Mouse (Mus musculus) small intestine, adult 2 months (tissue): ENCODE measurements at regions not wholly inside any gene's neighbourhood (a gene's known extent, or its start where the extent isn't known, plus 50 kb on each side); places are given as distances from the start of the nearest gene placed in this dataset.

Source experiments
- H3K27ac ChIP-seq: fragments of 200-500 bp; 2 replicates; pipeline ENCODE4 v1.5.1; 2012; ENCODE audit warnings: low read depth, low read length, control low read depth, inconsistent platforms; ENCODE audit not compliant: insufficient read depth
- H3K27me3 ChIP-seq: fragments of 200-500 bp; 2 replicates; pipeline ENCODE4 v1.6.1; 2012; ENCODE audit warnings: mild to moderate bottlenecking, moderate library complexity, low read length, inconsistent platforms; ENCODE audit not compliant: control insufficient read depth, insufficient read depth
- H3K36me3 ChIP-seq: fragments of 200-500 bp; 2 replicates; pipeline ENCODE4 v1.6.1; 2012; ENCODE audit warnings: mild to moderate bottlenecking, low read length, control low read depth, inconsistent platforms; ENCODE audit not compliant: control insufficient read depth, insufficient read depth
- H3K4me1 ChIP-seq: fragments of 200-500 bp; 2 replicates; pipeline ENCODE4 v1.6.1; 2012; ENCODE audit warnings: low read length, inconsistent platforms, mixed read lengths; ENCODE audit not compliant: control insufficient read depth, insufficient read depth, insufficient read length
- H3K4me3 ChIP-seq: fragments of 200-500 bp; 2 replicates; pipeline ENCODE4 v1.5.1; 2012; ENCODE audit warnings: low read depth, mild to moderate bottlenecking, control low read depth, inconsistent platforms, low read length, moderate library complexity
- CTCF ChIP-seq: fragments of 200-500 bp; IDR thresholded peaks from 2 replicates; pipeline ENCODE4 v1.5.1; 2012; ENCODE audit warnings: low read depth, mild to moderate bottlenecking, control low read depth, inconsistent platforms, low read length, moderate library complexity, mixed read lengths; ENCODE audit not compliant: insufficient replicate concordance, insufficient read length; ENCODE audit errors: extremely low read depth
- POLR2A ChIP-seq: fragments of 200-500 bp; IDR thresholded peaks from 2 replicates; pipeline ENCODE4 v1.6.1; 2012; ENCODE audit warnings: low read depth, mild to moderate bottlenecking, control low read depth, inconsistent platforms, low read length, moderate library complexity
- WGBS: fragments of 180-500 bp; shearing (Covaris S2); methylation state at CpG from one replicate; pipeline ENCODE4 v1.1.7; 2018; 5-methylcytosine and 5-hydroxymethylcytosine counted together

DNA sequence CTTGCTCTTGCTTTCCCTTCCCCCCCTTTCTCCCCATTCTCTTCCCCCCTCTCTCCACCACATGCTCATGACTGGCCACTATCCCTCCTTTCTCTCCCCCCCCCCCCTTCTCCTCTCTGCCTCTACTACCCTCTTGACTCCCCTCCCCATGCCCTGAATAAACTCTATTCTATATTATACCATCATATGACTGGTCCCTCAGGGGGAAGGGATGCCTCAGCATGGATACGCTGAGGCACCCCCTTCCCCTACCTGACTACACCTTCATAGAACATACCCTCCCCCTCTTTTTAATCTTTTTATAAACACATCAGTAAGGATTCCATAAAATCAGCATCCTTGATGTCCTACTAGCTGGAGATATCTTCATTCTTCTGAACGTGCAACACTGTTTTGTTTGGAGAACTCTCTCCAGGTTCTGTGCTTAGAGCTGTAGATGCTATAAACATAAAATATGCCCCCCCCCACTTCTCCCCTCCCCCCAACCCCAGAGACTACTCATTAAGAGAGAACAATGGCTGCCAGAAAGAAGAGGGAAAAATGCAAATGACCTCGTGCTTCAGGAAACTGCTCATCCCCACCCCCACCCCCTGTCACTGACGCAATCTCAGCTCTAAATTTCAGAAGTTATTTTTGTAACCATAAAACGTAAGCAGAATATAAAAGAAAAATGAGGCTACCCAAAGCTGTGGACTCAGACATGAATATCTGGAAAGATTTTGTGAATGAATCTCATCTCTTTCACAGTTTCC is 102.3 kb downstream of the Pja2 start:
- Histone ChIP-seq H3K4me1 (no peaks in the 10 kb centered on the region), H3K36me3 (no peaks in the 10 kb centered on the region), H3K27me3 (no peaks in the 10 kb centered on the region; the same call in 1 of the 2 replicates), H3K4me3 (no peak overlapping the region), H3K27ac (no peak overlapping the region)
- TF ChIP-seq POLR2A (no peak), CTCF (no peak)
- WGBS: 59% methylated on average over 5 of the region's 5 CpGs

DNA sequence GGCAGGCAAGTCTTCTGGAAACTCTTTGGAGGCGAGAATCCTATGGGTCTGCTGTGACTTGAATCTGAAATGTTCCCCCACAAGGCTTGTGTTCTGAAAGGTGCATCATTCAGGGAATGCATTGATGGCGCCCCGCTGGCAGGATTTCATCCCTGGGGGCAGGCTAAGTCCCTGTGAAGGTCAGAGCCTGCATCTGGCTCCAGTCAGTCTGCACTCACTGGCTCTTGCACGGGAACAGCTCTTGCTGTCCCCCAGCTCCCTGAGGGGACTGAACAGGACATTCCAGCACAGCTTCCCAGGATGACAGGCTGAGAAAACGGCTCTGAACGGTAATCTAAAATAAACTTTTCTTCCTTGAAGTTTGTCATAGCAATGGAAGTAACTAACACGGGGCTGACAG is 117.1 kb downstream of the Pja2 start:
- WGBS: 56% methylated on average over 7 of the region's 7 CpGs

DNA sequence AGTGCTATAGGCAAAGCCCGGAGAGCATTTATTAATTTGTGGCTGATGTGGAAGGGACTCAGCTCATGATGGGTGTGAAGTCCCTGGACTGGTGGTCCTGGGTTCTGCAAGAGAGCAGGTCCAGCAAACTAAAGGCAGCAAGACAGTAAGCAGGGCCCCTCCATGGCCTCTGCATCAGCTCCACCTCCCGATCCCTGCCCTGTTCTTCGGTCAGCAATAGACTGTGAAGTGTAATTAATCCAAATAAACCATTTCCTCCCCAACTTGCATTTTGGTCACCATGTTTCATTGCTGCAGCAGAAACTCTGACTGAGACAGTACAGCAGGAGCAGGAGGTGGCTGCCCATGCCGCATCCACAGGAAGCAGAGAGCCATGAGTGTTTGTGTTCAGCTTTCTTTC is 118.5 kb downstream of the Pja2 start:
- TF ChIP-seq CTCF: no peak

More for the DNA sequence above, 117.1 kb downstream of the Pja2 start:
- Histone ChIP-seq H3K4me1 (peaks cover under 1% of the 10 kb centered on the region; the same call in 1 of the 2 replicates), H3K36me3 (no peaks in the 10 kb centered on the region), H3K27ac (no peak overlapping the region), H3K4me3 (no peak overlapping the region), H3K27me3 (no peaks in the 10 kb centered on the region)
- TF ChIP-seq CTCF: no peak

DNA sequence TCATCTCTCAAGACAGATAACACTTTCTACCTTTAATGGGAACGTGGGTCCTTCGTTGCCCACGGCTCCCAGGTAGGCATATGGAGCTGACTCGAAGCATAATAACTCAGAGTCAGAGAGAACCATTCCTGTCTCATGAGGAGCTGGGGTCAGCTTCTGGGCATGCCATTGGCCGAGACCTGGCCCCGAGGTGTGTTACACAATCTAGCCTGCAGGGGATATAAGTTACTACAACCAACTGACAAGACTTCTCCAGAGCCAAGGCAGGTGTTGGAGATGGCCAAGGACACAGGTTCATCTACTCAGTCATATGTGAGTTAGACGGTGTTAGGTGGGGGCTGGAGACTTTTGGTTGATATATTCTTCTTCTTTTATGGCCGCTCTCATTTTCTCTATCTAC is 120.4 kb downstream of the Pja2 start:
- Histone ChIP-seq H3K36me3 (no peaks in the 10 kb centered on the region), H3K4me1 (peaks cover 8% of the 10 kb centered on the region), H3K4me3 (no peak overlapping the region), H3K27me3 (no peaks in the 10 kb centered on the region), H3K27ac (no peak overlapping the region)
- TF ChIP-seq CTCF (no peak), POLR2A (no peak)
- WGBS: 92% methylated on average over 8 of the region's 8 CpGs

More for the DNA sequence above, 118.5 kb downstream of the Pja2 start:
- Histone ChIP-seq H3K4me3 (no peak overlapping the region), H3K27me3 (no peaks in the 10 kb centered on the region), H3K27ac (no peak overlapping the region), H3K36me3 (no peaks in the 10 kb centered on the region), H3K4me1 (peaks cover 2% of the 10 kb centered on the region)
- 86% methylated on average over 4 of the region's 4 CpGs for WGBS

DNA sequence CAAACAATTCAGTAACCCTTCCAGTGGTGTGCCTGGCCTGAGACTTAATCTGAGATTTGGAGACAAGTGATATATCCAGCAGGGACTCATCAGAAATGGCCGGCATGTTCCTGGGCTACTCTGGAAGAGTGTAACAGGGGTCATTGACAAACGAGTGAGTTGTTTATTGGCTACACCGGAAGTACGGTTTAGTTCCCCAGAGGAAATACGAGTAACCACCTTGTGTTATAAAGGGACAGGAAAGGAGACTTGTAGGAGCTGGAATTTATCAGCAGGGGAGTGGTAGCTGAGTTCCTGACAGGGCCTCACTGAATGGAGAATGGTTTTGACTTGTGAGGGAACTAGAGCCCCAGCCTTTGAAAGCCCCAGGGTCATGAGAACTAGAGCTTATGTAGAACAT is 121.3 kb downstream of the Pja2 start:
- no peaks in the 10 kb centered on the region for H3K27me3 ChIP-seq
- no peak overlapping the region for H3K27ac ChIP-seq
- no peak overlapping the region for H3K4me3 ChIP-seq
- TF ChIP-seq CTCF (no peak), POLR2A (no peak)
- 65% methylated on average over 5 of the region's 5 CpGs for WGBS
- no peaks in the 10 kb centered on the region for H3K36me3 ChIP-seq
- H3K4me1 ChIP-seq: peaks cover 13% of the 10 kb centered on the region

DNA sequence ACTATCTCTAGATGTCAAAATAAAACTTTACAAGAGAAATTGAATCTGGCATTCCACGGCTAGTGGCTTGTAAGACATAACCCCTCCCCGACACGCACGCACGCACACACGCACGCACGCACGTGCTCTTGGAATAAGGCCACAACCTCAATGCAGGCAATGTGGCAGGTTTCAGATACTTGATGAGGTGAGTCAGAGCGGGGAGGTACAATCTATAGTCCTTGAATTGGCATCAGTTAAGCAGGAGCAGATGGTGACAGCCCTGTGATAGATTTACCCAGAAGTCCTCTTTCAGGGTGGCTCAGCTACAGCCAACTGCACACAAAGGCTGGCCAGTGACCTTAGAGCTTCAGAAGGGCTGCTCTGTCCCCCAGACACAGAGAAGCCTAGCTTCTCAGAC is 122.1 kb downstream of the Pja2 start:
- H3K4me1 ChIP-seq: peaks cover 13% of the 10 kb centered on the region
- no peak for TF ChIP-seq POLR2A
- no peak for TF ChIP-seq CTCF
- 92% methylated on average over 10 of the region's 10 CpGs for WGBS
- H3K27me3 ChIP-seq: no peaks in the 10 kb centered on the region
- no peaks in the 10 kb centered on the region for H3K36me3 ChIP-seq
- H3K27ac ChIP-seq: no peak overlapping the region
- H3K4me3 ChIP-seq: no peak overlapping the region

DNA sequence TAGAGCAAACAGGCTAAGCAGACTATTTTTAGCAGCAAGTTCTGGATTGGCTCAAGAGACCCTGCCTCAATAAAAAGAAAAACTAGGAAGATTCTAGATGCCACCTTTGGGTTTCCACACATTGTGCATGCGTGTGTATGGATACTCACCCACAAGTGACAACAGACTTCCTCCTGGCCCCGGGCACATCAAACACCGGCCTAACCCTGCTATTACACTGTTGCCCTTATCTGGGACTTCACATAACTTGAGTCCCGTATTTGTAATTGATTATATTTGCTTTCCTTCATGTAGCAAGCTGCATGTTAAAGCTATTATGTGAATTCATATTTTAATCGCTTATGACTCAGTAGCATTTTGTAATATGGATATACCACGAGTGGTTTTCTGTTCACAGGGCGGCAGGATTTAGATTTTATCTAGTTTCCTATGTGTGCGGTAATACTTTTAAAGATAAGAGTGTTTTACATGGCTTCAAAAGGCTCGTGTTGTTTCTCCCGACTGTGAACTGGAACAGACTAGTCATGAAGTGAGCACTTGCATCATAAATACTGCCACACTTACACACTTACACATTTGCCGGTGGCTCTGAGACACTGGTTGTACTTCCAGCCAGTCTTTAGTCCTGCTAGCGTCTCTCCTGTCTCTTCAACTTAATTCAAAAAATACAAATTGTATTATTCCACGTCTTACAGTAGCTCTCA is 123.4 kb downstream of the Pja2 start:
- Histone ChIP-seq H3K27ac (no peak overlapping the region), H3K4me1 (peaks cover 13% of the 10 kb centered on the region), H3K4me3 (no peak overlapping the region), H3K36me3 (no peaks in the 10 kb centered on the region), H3K27me3 (no peaks in the 10 kb centered on the region)
- 24% methylated on average over 13 of the region's 13 CpGs for WGBS
- TF ChIP-seq POLR2A: no peak
- TF ChIP-seq CTCF: no peak
